Mouse (Mus musculus): ENCODE measurements around the gene Phactr3. TPM values are rescaled to one million over a fixed set of nuclear protein-coding genes. Genes with fewer than 3 reads are reported as not detected.

Gene Phactr3
- polyA plus RNA-seq, 1 experiment from 2014 or later, result 1.3 TPM

DNA sequence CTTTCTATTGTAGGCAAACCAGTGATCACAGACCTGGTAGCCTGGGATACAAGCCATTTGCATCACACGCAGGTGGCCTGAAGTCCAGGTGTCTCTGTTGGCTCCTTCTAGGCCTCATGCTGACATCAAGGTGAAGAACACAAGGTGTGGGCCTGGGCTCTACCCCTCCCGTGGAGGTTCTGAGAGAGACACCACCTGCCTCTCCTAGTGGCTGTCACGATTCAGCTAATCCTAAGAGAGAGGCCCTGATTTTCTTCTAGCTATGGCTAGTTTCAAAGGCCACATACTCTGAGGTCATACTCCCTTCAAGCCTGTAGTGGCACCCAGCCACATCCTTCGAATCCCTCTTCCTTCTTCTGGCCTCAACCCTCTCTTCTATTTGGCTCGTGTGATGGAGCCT is 12.2 kb downstream of the Phactr3 start:
- Histone ChIP-seq H3K4me2 (ENCODE audit: low read depth, low read length) (no peak overlapping the region), H3K36me3 (ENCODE audit: control insufficient read depth, insufficient read depth, low read length) (no peaks in the 10 kb centered on the region), H3K9me3 (ENCODE audit: control insufficient read depth, low read length) (no peaks in the 10 kb centered on the region), H3K4me3 (ENCODE audit: low read length) (no peak overlapping the region), H3K27me3 (replicated peaks; ENCODE audit: control insufficient read depth, insufficient read depth, low read length) (no peaks in the 10 kb centered on the region), H3K27ac (ENCODE audit: low read length) (no peak overlapping the region), H3K4me1 (ENCODE audit: control insufficient read depth, insufficient read depth, low read length) (no peaks in the 10 kb centered on the region), H3K9ac (ENCODE audit: low read depth, low read length) (no peak overlapping the region)
- ATAC-seq, result no peak
- 76% methylated on average over 5 of the region's 5 CpGs for WGBS

DNA sequence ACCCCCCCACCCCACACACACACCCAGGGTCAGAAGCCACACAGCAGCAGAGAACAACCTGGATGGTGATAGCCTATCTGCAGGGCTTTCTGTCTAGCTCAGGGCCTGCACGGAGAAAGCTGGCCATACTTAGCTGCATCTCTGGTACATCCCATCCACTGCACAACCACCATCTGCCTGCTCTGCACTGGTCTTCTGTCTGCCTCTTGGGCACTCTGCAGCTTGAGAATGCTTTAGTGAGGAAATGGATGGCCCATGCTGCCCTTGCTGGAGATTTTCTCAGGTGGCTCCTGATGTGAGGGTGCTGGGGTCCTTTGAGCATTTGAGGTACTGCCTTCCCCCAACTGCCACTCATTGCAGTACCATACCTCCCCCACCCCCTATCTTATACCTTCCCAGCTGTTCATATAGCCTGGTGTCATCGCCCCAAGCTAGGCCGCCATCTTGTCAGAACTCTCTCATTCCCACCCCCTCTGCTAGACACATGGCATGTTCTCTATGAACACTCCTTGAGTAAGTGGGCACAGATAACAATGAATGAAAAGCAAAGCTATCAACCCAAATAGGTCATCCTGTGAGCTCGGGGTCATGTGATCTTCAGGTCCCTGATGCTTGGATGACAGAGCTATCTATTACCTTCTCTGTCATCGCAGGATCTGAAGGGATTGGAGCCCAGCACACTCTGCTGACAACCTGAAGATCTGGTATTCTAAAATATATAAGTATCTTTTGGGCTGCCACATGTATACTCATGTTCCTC is 13.0 kb downstream of the Phactr3 start:
- no peak overlapping the region for H3K4me3 ChIP-seq (ENCODE audit: low read length)

DNA sequence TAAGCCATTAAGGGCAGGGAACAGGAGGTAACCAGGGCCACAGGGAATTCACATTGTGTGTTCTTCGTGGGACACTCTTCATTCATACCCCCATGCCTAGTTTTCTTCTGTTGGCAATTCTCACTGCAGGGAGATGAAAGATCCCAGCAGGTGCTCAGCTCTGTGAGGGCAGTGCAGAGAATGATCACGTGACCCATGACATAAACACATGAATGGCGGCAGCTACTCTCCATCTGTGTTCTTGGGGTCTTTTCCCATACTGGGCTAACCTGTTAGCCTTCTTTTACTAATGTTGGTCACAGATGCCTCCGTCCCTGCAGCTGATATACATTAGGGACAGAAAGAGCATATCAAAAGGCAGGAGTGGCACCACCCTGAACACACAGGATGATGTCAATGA is 16.9 kb downstream of the Phactr3 start:
- Histone ChIP-seq H3K4me1 (ENCODE audit: control insufficient read depth, insufficient read depth, low read length) (no peaks in the 10 kb centered on the region), H3K27ac (ENCODE audit: low read length) (no peak overlapping the region), H3K4me3 (ENCODE audit: low read length) (no peak overlapping the region), H3K9ac (ENCODE audit: low read depth, low read length) (no peak overlapping the region), H3K27me3 (replicated peaks; ENCODE audit: control insufficient read depth, insufficient read depth, low read length) (no peaks in the 10 kb centered on the region), H3K4me2 (ENCODE audit: low read depth, low read length) (no peak overlapping the region), H3K9me3 (ENCODE audit: control insufficient read depth, low read length) (no peaks in the 10 kb centered on the region), H3K36me3 (ENCODE audit: control insufficient read depth, insufficient read depth, low read length) (no peaks in the 10 kb centered on the region)
- WGBS, result 46% methylated on average over 4 of the region's 4 CpGs
- ATAC-seq, result no peak

More for the DNA sequence above, 13.0 kb downstream of the Phactr3 start:
- no peaks in the 10 kb centered on the region for H3K4me1 ChIP-seq (ENCODE audit: control insufficient read depth, insufficient read depth, low read length)
- H3K9ac ChIP-seq (ENCODE audit: low read depth, low read length), result no peak overlapping the region
- no peaks in the 10 kb centered on the region for H3K9me3 ChIP-seq (ENCODE audit: control insufficient read depth, low read length)
- no peaks in the 10 kb centered on the region for H3K27me3 ChIP-seq (replicated peaks; ENCODE audit: control insufficient read depth, insufficient read depth, low read length)
- no peak overlapping the region for H3K27ac ChIP-seq (ENCODE audit: low read length)
- H3K4me2 ChIP-seq (ENCODE audit: low read depth, low read length), result no peak overlapping the region
- H3K36me3 ChIP-seq (ENCODE audit: control insufficient read depth, insufficient read depth, low read length), result no peaks in the 10 kb centered on the region
- WGBS, result 87% methylated on average over 5 of the region's 5 CpGs
- no peak for ATAC-seq

DNA sequence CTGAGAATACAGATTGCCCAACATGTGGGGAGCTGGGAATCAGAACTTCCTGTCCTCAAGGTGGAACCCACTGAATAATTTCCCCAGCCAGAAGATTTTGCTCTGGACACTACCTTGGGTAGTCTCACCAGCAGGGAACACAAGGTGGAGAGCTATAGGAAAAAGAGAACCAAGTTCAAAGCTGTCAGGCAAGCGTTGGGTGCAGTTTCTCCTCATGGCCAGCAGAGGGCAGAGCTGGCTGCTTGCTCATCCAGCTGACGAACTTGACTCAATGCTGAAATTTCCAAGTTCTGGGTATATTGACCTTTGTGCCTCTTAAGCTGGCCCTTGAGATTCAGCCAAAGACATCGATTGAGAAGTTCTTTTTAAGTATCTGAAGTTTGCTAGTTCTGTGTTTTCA is 18.7 kb downstream of the Phactr3 start:
- Histone ChIP-seq H3K36me3 (ENCODE audit: control insufficient read depth, insufficient read depth, low read length) (no peaks in the 10 kb centered on the region), H3K9me3 (ENCODE audit: control insufficient read depth, low read length) (no peaks in the 10 kb centered on the region)
- WGBS, result 9% methylated on average over 3 of the region's 3 CpGs

DNA sequence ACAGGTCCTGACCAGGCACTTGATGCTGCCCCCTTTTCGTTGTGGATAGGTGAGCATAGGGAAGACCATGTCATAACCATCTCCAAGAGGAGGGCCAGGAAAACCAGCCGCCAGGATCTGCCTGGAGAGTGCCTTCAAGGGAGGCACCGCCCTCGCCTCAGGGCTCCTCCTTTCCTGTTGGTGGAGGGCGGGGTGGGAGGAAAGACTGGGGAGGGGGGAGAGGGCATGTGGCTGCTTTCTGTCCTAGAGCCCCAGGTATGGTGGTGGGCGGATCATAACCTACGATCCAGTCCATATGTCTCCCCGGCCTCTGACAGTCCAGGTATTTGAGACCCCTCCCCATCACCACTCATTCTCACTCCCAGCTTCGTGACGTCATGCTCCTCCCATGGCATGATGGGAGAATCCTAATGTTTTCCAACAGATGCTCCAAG is 22.7 kb downstream of the Phactr3 start:
- H3K27me3 ChIP-seq (replicated peaks; ENCODE audit: control insufficient read depth, insufficient read depth, low read length), result peaks cover 21% of the 10 kb centered on the region

More for the DNA sequence above, 18.7 kb downstream of the Phactr3 start:
- H3K4me3 ChIP-seq (ENCODE audit: low read length), result no peak overlapping the region
- no peak overlapping the region for H3K27ac ChIP-seq (ENCODE audit: low read length)
- ATAC-seq, result 0 out of 2 replicates have a peak, but pooled peaks have one; percentile 11
- no peak overlapping the region for H3K9ac ChIP-seq (ENCODE audit: low read depth, low read length)
- H3K4me2 ChIP-seq (ENCODE audit: low read depth, low read length), result no peak overlapping the region
- peaks cover 16% of the 10 kb centered on the region for H3K27me3 ChIP-seq (replicated peaks; ENCODE audit: control insufficient read depth, insufficient read depth, low read length)
- no peaks in the 10 kb centered on the region; the same call in 1 of the 2 replicates for H3K4me1 ChIP-seq (ENCODE audit: control insufficient read depth, insufficient read depth, low read length)

DNA sequence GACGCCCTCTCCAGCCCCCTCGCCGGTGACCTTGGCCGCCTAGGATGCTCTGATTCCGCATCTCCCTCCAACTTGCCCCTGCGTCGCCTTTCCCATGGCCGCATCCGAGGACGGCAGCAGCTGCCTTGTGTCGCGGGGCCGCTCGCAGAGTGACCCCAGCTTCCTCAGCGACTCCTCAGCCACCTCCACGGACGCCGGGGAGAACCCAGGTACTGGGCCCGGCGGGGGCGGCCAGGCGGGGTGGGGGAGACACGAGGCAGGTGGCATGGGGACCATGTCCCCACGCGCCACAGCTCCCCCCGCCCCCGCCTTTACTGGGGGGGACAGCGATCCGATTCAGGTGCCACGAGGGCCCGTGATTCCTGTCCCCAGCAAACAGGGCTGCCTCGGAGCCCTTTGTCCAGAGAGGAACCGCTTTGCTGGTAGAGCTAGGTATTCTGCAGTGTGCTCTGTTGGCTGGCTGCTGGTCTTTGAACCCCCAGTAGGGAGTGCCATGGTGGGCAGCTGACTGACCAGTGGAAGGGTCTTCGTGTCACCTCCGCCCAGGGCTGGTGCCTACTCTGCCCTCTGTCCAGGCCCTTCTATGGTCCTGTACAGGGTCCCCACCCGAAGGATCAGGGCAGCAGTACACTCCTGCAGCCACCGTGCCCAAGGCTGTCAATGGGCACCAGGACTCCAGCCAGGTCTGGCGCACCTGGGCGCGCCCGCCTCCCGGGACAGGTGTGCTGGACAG is 23.7 kb downstream of the Phactr3 start:
- H3K9ac ChIP-seq (ENCODE audit: low read depth, low read length), result peak overlapping the region; percentile 33; the same call in 1 of the 2 replicates
- no peak for ATAC-seq

More for the DNA sequence above, 22.7 kb downstream of the Phactr3 start:
- Histone ChIP-seq H3K4me3 (ENCODE audit: low read length) (no peak overlapping the region), H3K4me1 (ENCODE audit: control insufficient read depth, insufficient read depth, low read length) (no peaks in the 10 kb centered on the region; the same call in 1 of the 2 replicates), H3K4me2 (ENCODE audit: low read depth, low read length) (no peak overlapping the region), H3K27ac (ENCODE audit: low read length) (no peak overlapping the region), H3K36me3 (ENCODE audit: control insufficient read depth, insufficient read depth, low read length) (no peaks in the 10 kb centered on the region), H3K9me3 (ENCODE audit: control insufficient read depth, low read length) (no peaks in the 10 kb centered on the region), H3K9ac (ENCODE audit: low read depth, low read length) (no peak overlapping the region)
- 5% methylated on average over 10 of the region's 10 CpGs for WGBS
- 0 out of 2 replicates have a peak, but pooled peaks have one; percentile 28 for ATAC-seq

DNA sequence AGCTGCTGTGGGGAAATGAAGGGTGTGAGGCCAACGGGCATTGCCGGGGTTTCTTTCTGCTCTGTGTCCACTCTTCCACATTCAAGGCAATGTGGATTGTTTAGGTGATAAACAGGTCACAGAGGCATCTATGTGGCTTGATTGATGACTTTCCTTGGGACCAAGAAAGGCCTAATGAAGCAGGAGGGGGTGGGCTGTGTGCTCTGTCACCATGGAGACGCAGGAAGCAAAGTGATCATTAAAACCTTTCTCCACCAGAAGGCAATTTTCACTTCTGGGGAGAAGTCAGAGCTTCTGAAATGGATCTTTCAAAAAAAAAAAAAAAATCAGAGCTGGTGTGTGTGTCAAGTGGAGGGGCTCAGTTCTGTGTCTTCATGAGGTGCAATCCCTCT is 24.2 kb downstream of the Phactr3 start:
- H3K27ac ChIP-seq (ENCODE audit: low read length), result no peak overlapping the region
- peak overlapping the region; percentile 32; the same call in 1 of the 2 replicates for H3K4me3 ChIP-seq (ENCODE audit: low read length)
- H3K27me3 ChIP-seq (replicated peaks; ENCODE audit: control insufficient read depth, insufficient read depth, low read length), result peaks cover 21% of the 10 kb centered on the region
- no peak overlapping the region for H3K9ac ChIP-seq (ENCODE audit: low read depth, low read length)
- 19% methylated on average over 3 of the region's 3 CpGs for WGBS
- H3K9me3 ChIP-seq (ENCODE audit: control insufficient read depth, low read length), result no peaks in the 10 kb centered on the region
- ATAC-seq, result no peak
- no peak overlapping the region for H3K4me2 ChIP-seq (ENCODE audit: low read depth, low read length)
- H3K4me1 ChIP-seq (ENCODE audit: control insufficient read depth, insufficient read depth, low read length), result no peaks in the 10 kb centered on the region; the same call in 1 of the 2 replicates
- no peaks in the 10 kb centered on the region for H3K36me3 ChIP-seq (ENCODE audit: control insufficient read depth, insufficient read depth, low read length)

More for the DNA sequence above, 23.7 kb downstream of the Phactr3 start:
- H3K4me2 ChIP-seq (ENCODE audit: low read depth, low read length), result peak overlapping the region; percentile 43
- no peaks in the 10 kb centered on the region for H3K9me3 ChIP-seq (ENCODE audit: control insufficient read depth, low read length)
- H3K4me1 ChIP-seq (ENCODE audit: control insufficient read depth, insufficient read depth, low read length), result no peaks in the 10 kb centered on the region; the same call in 1 of the 2 replicates
- H3K4me3 ChIP-seq (ENCODE audit: low read length), result peak overlapping the region; percentile 32
- WGBS, result 12% methylated on average over 42 of the region's 42 CpGs
- no peak overlapping the region for H3K27ac ChIP-seq (ENCODE audit: low read length)
- H3K36me3 ChIP-seq (ENCODE audit: control insufficient read depth, insufficient read depth, low read length), result no peaks in the 10 kb centered on the region
- H3K27me3 ChIP-seq (replicated peaks; ENCODE audit: control insufficient read depth, insufficient read depth, low read length), result peaks cover 21% of the 10 kb centered on the region

DNA sequence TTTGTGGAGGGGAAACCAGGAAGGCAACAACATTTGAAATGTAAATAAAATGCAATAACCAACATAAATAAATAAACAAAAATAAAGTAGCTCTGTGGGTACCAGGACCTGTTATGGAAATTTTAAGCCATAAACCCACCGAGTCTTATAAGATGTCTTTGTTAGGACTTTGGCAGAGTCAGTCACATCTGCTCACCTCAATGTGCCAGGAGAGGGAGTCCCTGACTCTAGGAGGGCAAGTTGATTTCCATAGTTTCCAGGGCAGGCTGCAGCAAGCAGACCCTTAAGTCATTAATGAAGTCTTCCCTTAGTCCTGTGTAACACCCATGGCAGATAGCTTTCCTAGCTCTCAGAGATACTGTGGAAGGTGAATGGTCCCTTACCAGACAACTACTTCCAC is 25.1 kb downstream of the Phactr3 start:
- Histone ChIP-seq H3K36me3 (ENCODE audit: control insufficient read depth, insufficient read depth, low read length) (no peaks in the 10 kb centered on the region), H3K27ac (ENCODE audit: low read length) (no peak overlapping the region), H3K27me3 (replicated peaks; ENCODE audit: control insufficient read depth, insufficient read depth, low read length) (peaks cover 21% of the 10 kb centered on the region), H3K9ac (ENCODE audit: low read depth, low read length) (no peak overlapping the region), H3K4me1 (ENCODE audit: control insufficient read depth, insufficient read depth, low read length) (no peaks in the 10 kb centered on the region; the same call in 1 of the 2 replicates), H3K4me3 (ENCODE audit: low read length) (no peak overlapping the region), H3K4me2 (ENCODE audit: low read depth, low read length) (no peak overlapping the region), H3K9me3 (ENCODE audit: control insufficient read depth, low read length) (no peaks in the 10 kb centered on the region)
- ATAC-seq, result no peak
- WGBS, result 81% methylated on average over 1 of the region's 1 CpGs

DNA sequence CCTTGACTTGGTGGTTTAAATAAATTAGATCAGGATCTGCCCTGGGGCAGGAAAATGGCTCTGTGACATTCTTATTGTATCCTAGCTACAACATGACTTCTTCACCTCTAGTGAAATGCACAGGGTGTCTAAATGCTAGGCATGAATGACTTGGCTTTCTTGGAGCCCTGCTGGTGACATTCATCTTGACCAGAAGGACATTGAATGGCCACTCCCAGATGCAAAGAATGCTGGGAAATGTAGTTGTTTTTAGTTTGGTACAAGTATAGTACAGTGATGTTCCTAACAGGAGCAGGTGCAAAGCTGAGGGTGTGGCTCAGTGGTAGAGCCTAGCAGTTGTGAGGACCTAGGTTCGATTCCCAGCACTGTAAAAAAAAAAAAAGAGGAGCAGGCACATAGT is 30.5 kb downstream of the Phactr3 start:
- 57% methylated on average over 1 of the region's 1 CpGs for WGBS

More for the DNA sequence above, 30.5 kb downstream of the Phactr3 start:
- no peaks in the 10 kb centered on the region for H3K9me3 ChIP-seq (ENCODE audit: control insufficient read depth, low read length)
- no peak overlapping the region for H3K4me2 ChIP-seq (ENCODE audit: low read depth, low read length)
- ATAC-seq, result no peak
- no peak overlapping the region for H3K4me3 ChIP-seq (ENCODE audit: low read length)
- H3K27ac ChIP-seq (ENCODE audit: low read length), result no peak overlapping the region
- no peaks in the 10 kb centered on the region for H3K27me3 ChIP-seq (replicated peaks; ENCODE audit: control insufficient read depth, insufficient read depth, low read length)
- no peak overlapping the region for H3K9ac ChIP-seq (ENCODE audit: low read depth, low read length)
- H3K4me1 ChIP-seq (ENCODE audit: control insufficient read depth, insufficient read depth, low read length), result no peaks in the 10 kb centered on the region
- H3K36me3 ChIP-seq (ENCODE audit: control insufficient read depth, insufficient read depth, low read length), result no peaks in the 10 kb centered on the region

Measured in intestine, embryonic 16.5 days (tissue).